Mouse (Mus musculus): ENCODE data around the gene Gm38100. TPM values are rescaled to one million over a fixed set of nuclear protein-coding genes. Genes with fewer than 3 reads are reported as not detected.

Gene Gm38100
- polyA plus RNA-seq (2016; fragmentation: Nextera tagmentation; extraction: Ambion mirVana), result 0.08 TPM in 1 of 2 replicates, not detected in the other

DNA sequence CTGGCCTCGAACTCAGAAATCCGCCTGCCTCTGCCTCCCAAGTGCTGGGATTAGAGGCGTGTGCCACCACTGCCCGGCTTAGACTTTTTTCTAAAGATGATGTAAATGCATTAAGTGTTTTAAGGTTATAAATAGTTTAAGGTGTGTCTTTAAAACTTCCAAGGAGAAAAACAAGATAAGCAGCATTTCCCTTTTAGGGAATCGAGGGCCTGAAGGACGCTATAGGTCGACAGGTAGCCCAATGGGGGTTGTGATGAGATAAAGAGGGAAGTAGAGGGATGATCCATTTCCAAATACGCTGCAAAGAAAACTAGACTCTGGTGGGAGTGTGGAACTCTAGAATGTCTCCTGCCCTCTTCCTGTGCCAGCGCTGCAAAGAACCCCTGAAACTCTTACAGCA, at the start of gene Gm38100:
Gm38100 (plus strand) TSS at position 301 of the 400 bp plus-strand sequence.
- H3K9me3 ChIP-seq, result no peaks in the 10 kb centered on the region
- no peaks in the 10 kb centered on the region for H3K4me1 ChIP-seq
- no peaks in the 10 kb centered on the region for H3K27me3 ChIP-seq (ENCODE audit: insufficient read depth, poor library complexity, severe bottlenecking)
- WGBS, result 81% methylated on average over 9 of the region's 9 CpGs
- H3K4me3 ChIP-seq, result no peak within 1 kb of the TSS
- H3K27ac ChIP-seq, result no peak within 1 kb of the TSS
- DNase-seq (ENCODE audit: low spot score), result no peak
- no peaks in the 10 kb centered on the region for H3K36me3 ChIP-seq

DNA sequence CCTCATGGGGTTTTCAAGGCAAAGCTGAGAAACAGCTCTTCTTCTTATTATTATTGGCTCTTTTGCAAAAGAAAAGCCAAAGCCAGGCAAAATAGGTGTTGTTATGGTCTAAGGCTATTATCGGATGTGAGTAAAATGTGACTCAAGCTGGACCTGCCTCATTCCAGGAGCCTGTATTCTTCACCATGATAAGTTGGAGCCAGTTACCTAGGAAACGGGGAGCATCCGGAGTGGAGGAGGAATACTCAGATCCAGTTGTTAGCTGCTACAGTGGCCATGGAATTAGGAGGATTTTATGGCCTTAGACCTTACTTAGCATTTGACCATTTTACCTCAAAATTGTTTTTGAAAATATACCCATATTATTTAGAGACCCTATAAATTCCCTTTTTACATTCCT, 49.4 kb upstream of the Gm38100 start:
- Histone ChIP-seq H3K27ac (no peak overlapping the region), H3K4me3 (no peak overlapping the region), H3K4me1 (no peaks in the 10 kb centered on the region), H3K9me3 (no peaks in the 10 kb centered on the region), H3K27me3 (ENCODE audit: insufficient read depth, poor library complexity, severe bottlenecking) (no peaks in the 10 kb centered on the region), H3K36me3 (no peaks in the 10 kb centered on the region)
- 79% methylated on average over 3 of the region's 3 CpGs for WGBS
- no peak for DNase-seq (ENCODE audit: low spot score)

DNA sequence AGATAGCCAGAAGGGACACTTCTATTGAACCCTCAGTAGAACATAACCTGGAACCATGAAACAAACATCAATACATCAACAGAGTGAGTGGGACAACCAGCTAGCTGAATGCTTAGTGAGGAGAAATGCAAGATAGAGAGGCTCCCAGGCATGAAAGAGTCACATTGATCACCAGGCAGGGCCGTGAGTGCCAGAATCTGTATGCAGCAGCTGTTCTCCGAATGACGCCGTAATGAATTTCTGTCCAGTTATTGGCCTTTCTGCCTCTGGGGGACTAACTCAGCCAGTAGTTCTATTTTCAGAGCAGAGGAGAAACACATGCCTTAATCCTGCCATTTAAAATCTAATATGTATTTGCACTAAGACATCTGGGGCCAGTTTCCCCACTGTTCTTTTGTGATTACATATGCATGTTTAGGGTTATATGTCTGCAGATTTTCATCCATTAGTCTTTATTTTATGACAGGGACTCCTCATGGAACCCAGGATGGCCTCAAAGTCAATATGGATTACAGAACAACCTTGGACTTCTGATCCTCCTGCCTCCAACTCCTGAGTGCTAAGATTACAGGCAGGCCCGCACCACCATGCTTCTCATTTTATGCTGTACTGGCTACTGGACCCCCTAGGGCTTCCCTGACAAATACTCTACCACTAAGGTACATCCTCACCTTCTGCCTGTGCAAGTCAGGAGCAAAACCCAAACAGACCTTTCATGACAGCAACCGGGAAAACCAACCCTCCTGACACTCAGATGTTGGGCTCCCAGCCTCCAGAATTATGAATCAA, 47.9 kb upstream of the Gm38100 start:
- no peaks in the 10 kb centered on the region for H3K9me3 ChIP-seq
- no peaks in the 10 kb centered on the region for H3K27me3 ChIP-seq (ENCODE audit: insufficient read depth, poor library complexity, severe bottlenecking)
- no peak overlapping the region for H3K27ac ChIP-seq
- 81% methylated on average over 6 of the region's 6 CpGs for WGBS
- no peak for DNase-seq (ENCODE audit: low spot score)
- H3K36me3 ChIP-seq, result no peaks in the 10 kb centered on the region
- H3K4me1 ChIP-seq, result no peaks in the 10 kb centered on the region
- no peak overlapping the region for H3K4me3 ChIP-seq

DNA sequence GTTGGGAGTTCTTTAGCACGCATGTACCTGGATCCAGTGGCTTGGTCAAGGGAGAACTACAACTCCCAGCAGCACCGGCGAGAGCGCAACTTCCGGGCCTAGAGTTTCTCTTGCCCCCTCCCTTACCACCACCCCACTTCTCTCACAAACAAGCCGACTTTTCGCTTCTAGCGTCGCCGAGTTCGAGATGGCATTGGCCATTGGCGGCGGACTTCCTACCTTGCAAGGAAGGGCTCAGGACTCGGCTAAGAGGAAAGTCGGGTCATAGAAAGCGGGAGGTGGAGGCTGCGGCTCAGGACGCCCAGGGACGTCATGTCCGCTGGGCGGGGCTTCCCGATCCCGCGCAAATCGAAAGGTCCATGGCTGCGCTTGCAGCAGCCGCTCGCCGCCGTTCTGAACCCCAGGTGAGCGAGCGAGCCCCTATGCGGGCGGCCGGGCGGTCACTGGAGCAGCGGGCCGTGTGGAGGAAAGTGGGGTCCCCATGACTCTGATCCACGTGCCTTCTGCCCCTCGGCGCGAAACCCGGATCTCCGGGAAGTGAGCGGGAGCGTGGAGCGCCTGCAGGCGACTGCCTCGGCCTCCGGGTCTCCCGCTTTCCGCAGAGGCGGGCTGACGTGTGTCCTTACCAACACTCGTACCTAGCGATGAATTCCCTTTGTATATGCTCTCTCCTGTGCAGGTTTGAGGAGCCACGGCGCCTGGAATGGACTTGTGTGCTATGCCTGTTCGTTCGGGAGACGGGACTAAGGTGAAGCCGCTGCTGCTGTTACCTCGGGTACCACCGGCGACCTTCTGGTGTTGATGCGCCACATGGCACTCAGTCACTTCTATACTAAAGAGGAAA, 39.5 kb upstream of the Gm38100 start, which contains the start of gene Exo1:
Exo1 (plus strand) TSS at position 129 of the 844 bp plus-strand sequence.
- WGBS, result under 1% methylated on average over 66 of the region's 66 CpGs
- no peaks in the 10 kb centered on the region for H3K9me3 ChIP-seq
- H3K36me3 ChIP-seq, result peaks cover 29% of the 10 kb centered on the region
- H3K4me1 ChIP-seq, result peaks cover 11% of the 10 kb centered on the region
- H3K27me3 ChIP-seq (ENCODE audit: insufficient read depth, poor library complexity, severe bottlenecking), result no peaks in the 10 kb centered on the region
- H3K27ac ChIP-seq, result peak within 1 kb of the TSS; percentile 98
- peak; percentile 93 for DNase-seq (ENCODE audit: low spot score)
- peak within 1 kb of the TSS; percentile 96 for H3K4me3 ChIP-seq

DNA sequence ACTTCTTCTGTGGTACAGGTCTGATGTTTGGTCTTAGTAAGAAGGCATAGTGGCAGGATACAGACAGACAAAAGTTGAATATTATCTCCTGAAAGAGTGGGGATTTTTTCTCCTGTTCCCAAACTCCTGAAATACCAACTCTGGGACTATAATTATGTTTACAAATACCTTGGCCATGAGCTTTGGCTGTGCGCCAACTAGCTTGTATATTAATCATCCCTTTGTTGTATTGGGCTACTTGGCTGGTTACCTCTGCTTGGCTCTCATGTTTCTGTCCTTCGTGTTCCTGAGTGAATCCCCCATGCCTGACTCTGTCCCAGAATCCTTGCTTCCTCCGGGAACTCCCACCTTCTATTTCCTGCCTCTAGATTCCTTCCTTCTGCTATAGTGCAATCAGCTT, 36.7 kb upstream of the Gm38100 start:
- no peak overlapping the region for H3K27ac ChIP-seq
- H3K27me3 ChIP-seq (ENCODE audit: insufficient read depth, poor library complexity, severe bottlenecking), result no peaks in the 10 kb centered on the region
- H3K4me1 ChIP-seq, result peaks cover 11% of the 10 kb centered on the region
- H3K4me3 ChIP-seq, result no peak overlapping the region
- H3K36me3 ChIP-seq, result peaks cover 50% of the 10 kb centered on the region
- whole genome bisulfite sequencing, result 96% methylated on average over 3 of the region's 3 CpGs
- no peak for DNase-seq (ENCODE audit: low spot score)
- H3K9me3 ChIP-seq, result no peaks in the 10 kb centered on the region

DNA sequence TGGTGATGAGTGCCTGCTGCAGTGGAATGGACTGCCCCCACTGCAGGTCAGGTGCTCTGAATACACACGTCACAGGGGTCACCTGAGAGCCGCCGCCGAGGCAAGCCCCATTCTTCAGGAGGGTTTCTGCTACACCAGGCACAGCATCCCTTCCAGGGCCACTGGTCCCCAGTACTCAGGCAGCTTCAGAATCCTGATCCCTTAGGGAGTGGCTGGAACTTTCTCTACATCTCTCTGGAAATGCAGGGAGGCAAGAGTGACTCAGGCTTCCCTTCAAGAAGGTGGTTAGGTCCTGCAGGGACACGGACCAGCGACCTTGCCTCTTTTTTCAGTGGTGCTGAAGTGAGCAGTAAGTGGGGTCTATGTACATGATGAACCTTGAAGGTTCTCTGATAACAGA, 26.9 kb upstream of the Gm38100 start:
- no peak for DNase-seq (ENCODE audit: low spot score)
- WGBS, result 90% methylated on average over 6 of the region's 6 CpGs
- no peaks in the 10 kb centered on the region for H3K4me1 ChIP-seq
- no peaks in the 10 kb centered on the region for H3K27me3 ChIP-seq (ENCODE audit: insufficient read depth, poor library complexity, severe bottlenecking)
- no peak overlapping the region for H3K4me3 ChIP-seq
- H3K9me3 ChIP-seq, result no peaks in the 10 kb centered on the region
- H3K27ac ChIP-seq, result no peak overlapping the region
- H3K36me3 ChIP-seq, result peaks cover 67% of the 10 kb centered on the region

DNA sequence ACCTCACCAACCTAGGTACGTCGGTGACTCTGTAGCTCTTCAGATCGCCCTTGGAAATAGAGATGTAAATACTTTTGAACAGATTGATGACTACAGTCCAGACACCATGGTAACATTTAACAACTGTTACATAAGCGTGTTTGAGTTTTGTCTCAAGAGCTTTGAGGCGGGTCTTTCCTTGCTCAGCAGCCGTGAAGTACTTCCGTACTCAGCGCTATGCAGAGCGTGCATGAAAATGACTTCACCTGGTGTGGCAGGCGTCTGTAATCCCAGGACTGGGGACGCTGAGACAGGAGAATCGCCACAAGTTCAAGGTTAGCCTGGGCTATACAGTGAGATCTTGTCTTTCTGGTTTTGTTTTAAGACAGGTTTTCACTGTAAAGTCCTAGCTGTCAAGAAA, 26.4 kb upstream of the Gm38100 start:
- no peak for DNase-seq (ENCODE audit: low spot score)
- H3K4me3 ChIP-seq, result no peak overlapping the region
- H3K27ac ChIP-seq, result no peak overlapping the region
- no peaks in the 10 kb centered on the region for H3K4me1 ChIP-seq
- no peaks in the 10 kb centered on the region for H3K9me3 ChIP-seq
- no peaks in the 10 kb centered on the region for H3K27me3 ChIP-seq (ENCODE audit: insufficient read depth, poor library complexity, severe bottlenecking)
- H3K36me3 ChIP-seq, result peaks cover 65% of the 10 kb centered on the region
- WGBS, result 92% methylated on average over 12 of the region's 12 CpGs

DNA sequence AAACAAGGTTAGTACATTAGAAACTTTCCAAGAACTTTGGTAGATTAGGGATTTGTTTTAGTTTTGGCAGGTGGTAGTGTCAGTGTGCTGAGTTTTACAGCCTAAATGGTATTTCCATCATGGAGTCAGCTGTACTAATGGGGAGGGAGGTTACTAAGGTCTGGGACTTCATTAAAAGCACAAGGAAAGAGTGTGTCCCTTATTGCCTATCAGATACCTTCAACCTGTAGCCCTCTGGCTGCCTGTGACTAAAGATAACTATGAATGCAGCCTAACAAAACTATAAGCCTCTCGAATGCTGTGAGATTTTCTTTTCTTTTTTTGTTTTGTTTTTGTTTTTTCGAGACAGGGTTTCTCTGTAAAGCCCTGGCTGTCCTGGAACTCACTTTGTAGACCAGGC, 8.9 kb upstream of the Gm38100 start:
- H3K36me3 ChIP-seq, result peaks cover 44% of the 10 kb centered on the region
- H3K4me1 ChIP-seq, result no peaks in the 10 kb centered on the region
- WGBS, result 90% methylated on average over 2 of the region's 2 CpGs
- H3K4me3 ChIP-seq, result no peak overlapping the region
- no peaks in the 10 kb centered on the region for H3K9me3 ChIP-seq
- no peak overlapping the region for H3K27ac ChIP-seq
- DNase-seq (ENCODE audit: low spot score), result no peak
- H3K27me3 ChIP-seq (ENCODE audit: insufficient read depth, poor library complexity, severe bottlenecking), result no peaks in the 10 kb centered on the region

DNA sequence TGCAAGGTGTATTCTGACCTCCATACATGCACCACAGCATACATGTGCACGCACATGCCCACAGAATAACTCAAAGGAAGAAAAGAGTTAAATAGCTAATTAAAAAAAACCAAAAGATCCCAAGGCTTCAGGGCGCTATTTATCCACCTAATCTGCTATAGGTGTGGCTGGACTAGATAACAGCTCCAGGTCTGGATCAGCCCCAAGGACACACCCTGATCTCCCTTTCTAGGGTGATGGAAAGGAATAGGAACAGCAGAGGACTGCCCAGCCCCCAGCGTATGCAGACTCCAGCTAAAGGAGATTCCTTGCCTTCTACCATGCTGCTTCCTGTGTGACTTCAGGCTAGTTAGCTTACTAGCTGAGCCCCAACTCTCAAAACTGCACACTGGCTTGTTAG, 8.1 kb upstream of the Gm38100 start:
- no peaks in the 10 kb centered on the region for H3K4me1 ChIP-seq
- 92% methylated on average over 3 of the region's 3 CpGs for WGBS
- no peak for DNase-seq (ENCODE audit: low spot score)
- H3K27me3 ChIP-seq (ENCODE audit: insufficient read depth, poor library complexity, severe bottlenecking), result no peaks in the 10 kb centered on the region
- H3K36me3 ChIP-seq, result peaks cover 35% of the 10 kb centered on the region
- no peak overlapping the region for H3K4me3 ChIP-seq
- no peak overlapping the region for H3K27ac ChIP-seq
- no peaks in the 10 kb centered on the region for H3K9me3 ChIP-seq

DNA sequence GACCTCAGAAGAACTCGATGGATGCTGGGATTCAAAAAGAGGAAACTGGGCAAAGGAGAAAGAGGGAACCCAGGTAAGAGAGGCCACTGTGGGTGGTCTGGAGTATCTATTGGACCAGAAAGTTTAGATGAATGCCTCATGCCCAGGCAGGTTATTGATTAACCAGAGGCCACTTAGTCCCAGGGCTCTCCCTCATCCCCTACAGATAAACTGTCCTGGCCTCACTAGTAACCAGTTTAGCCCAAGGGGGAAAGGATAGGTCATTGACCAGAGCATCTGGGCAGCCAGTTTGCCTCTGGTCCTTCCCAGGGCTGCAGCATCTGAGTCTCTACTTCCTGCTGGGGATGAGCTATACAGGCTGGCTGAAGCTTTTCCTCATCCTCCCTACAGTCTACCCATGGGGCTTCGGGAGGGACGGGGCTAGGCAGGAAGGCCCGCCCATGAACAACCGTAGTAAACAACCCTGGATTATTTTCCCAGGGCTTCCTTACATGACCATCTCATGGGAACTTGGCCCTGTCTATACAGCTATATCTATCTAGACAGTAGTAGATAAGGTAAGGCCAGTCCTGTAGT, 6.3 kb upstream of the Gm38100 start:
- no peaks in the 10 kb centered on the region for H3K4me1 ChIP-seq
- H3K4me3 ChIP-seq, result no peak overlapping the region
- no peaks in the 10 kb centered on the region for H3K27me3 ChIP-seq (ENCODE audit: insufficient read depth, poor library complexity, severe bottlenecking)
- peaks cover 18% of the 10 kb centered on the region for H3K36me3 ChIP-seq
- H3K27ac ChIP-seq, result no peak overlapping the region
- DNase-seq (ENCODE audit: low spot score), result no peak
- H3K9me3 ChIP-seq, result no peaks in the 10 kb centered on the region
- WGBS, result 81% methylated on average over 5 of the region's 5 CpGs

DNA sequence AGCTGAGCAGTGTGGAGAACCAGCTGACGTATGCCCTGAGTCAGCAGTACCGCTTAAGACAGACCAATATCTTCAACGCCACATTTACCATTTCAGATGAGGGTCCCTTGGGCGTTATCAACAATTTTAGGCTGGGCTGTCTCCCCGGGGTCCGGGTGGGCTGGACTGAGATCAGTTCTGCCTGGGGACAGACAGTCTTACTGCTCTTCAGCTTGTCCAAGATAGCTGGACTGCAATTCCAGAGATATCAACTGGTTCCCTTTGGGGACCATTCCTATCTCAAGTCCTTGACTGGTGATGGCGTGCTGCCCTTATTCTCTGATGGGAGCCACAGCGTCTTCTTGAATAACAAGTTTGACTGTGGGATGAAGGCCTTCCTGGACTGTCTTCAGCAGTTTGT, 962 bp downstream of the Gm38100 start:
- H3K9me3 ChIP-seq, result no peaks in the 10 kb centered on the region
- no peaks in the 10 kb centered on the region for H3K27me3 ChIP-seq (ENCODE audit: insufficient read depth, poor library complexity, severe bottlenecking)
- no peaks in the 10 kb centered on the region for H3K4me1 ChIP-seq
- DNase-seq (ENCODE audit: low spot score), result no peak
- WGBS, result 77% methylated on average over 8 of the region's 8 CpGs
- H3K4me3 ChIP-seq, result no peak overlapping the region
- no peak overlapping the region for H3K27ac ChIP-seq
- H3K36me3 ChIP-seq, result no peaks in the 10 kb centered on the region

DNA sequence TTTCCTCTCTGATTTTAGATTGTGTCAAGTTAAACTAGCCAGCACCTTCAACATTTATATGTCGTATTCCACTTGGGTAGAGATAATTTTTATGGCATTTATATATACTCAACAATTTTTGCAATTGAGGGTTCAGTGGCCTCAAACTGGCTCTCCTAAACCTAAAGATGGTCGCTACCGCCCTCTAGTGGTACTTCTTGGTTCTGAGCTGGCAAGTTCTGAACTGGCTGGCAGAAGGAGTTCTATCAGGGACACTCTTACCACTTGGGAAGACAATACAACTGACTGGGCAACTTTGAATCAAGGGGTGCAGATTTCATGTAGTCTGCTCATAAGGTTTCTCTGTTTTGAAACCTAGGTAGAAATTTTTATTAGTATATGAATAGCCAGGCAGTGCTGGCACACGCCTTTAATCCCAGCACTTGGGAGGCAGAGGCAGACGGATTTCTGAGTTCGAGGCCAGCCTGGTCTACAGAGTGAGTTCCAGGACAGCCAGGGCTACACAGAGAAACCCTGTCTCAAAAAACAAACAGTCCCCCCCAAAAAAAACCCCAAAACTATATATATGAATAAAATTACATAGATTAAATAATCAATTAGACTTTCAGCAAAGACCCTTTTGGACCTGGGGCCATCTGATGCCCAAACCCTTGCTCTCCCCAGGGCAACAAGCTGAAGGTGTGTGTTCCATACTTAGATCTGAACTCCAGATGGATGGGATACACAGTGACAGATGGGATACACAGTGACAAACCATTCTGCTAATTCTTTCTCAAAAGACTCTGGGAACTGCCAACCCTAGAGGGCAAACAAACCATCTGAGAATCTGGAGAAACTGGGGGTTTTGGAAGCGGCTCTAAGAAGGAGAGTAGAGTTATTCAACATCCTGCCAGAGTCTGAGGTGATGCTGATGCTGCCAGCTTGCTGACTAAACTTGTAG, 4.0 kb downstream of the Gm38100 start:
- no peak overlapping the region for H3K27ac ChIP-seq
- H3K27me3 ChIP-seq (ENCODE audit: insufficient read depth, poor library complexity, severe bottlenecking), result no peaks in the 10 kb centered on the region
- DNase-seq (ENCODE audit: low spot score), result peak; percentile 78
- WGBS, result 47% methylated on average over 7 of the region's 7 CpGs
- no peaks in the 10 kb centered on the region for H3K36me3 ChIP-seq
- no peaks in the 10 kb centered on the region for H3K9me3 ChIP-seq
- no peak overlapping the region for H3K4me3 ChIP-seq
- H3K4me1 ChIP-seq, result no peaks in the 10 kb centered on the region

Measured in heart, embryonic 10.5 days (tissue).